Mouse (Mus musculus) layer of hippocampus, adult 11-12 months (tissue): Measurements from ENCODE around the gene 9130023H24Rik.

Experiments
- DNase-seq: peaks from one replicate; pipeline ENCODE4 v3.0.0; 2022; ENCODE audit warnings: low spot score

Gene 9130023H24Rik

GRCm38 (mm10) chr7:128246496-128247391 is 8.9 kb upstream of the 9130023H24Rik start, which contains the start of gene Tgfb1i1:
Gene Tgfb1i1 (plus strand): TSS chr7:128246812.
- DNase-seq, result no peak

- no peak for DNase-seq
Observed at GRCm38 (mm10) chr7:128245547-128245946, 7.7 kb upstream of the 9130023H24Rik start.

GRCm38 (mm10) chr7:128244410-128245025 is 6.7 kb upstream of the 9130023H24Rik start:
- DNase-seq, result no peak

GRCm38 (mm10) chr7:128243921-128244320 is 6.1 kb upstream of the 9130023H24Rik start:
- no peak for DNase-seq

GRCm38 (mm10) chr7:128242331-128242730 is 4.5 kb upstream of the 9130023H24Rik start:
- no peak for DNase-seq

- DNase-seq, result no peak
Observed at GRCm38 (mm10) chr7:128240131-128240784, 2.4 kb upstream of the 9130023H24Rik start.

- no peak for DNase-seq
Observed at GRCm38 (mm10) chr7:128238991-128239390, 1.2 kb upstream of the 9130023H24Rik start.

GRCm38 (mm10) chr7:128237593-128237926 is 271 bp downstream of the 9130023H24Rik start:
- DNase-seq, result no peak

- DNase-seq, result peak; percentile 84
Observed at GRCm38 (mm10) chr7:128236856-128237592, 807 bp downstream of the 9130023H24Rik start, which contains the start of gene Armc5. Gene Armc5 (plus strand): TSS chr7:128237342.

GRCm38 (mm10) chr7:128236426-128236825 is 1.4 kb downstream of the 9130023H24Rik start:
- no peak for DNase-seq

GRCm38 (mm10) chr7:128235481-128235880 is 2.4 kb downstream of the 9130023H24Rik start:
- no peak for DNase-seq

GRCm38 (mm10) chr7:128234796-128235195 is 3.0 kb downstream of the 9130023H24Rik start:
- no peak for DNase-seq

- no peak for DNase-seq
Observed at GRCm38 (mm10) chr7:128231741-128232140, 6.1 kb downstream of the 9130023H24Rik start.

GRCm38 (mm10) chr7:128220936-128221335 is 16.9 kb downstream of the 9130023H24Rik start:
- DNase-seq, result peak; percentile 34

GRCm38 (mm10) chr7:128219952-128220351 is 17.9 kb downstream of the 9130023H24Rik start:
- DNase-seq, result no peak

- no peak for DNase-seq
Observed at GRCm38 (mm10) chr7:128209826-128210225, 28.0 kb downstream of the 9130023H24Rik start.

GRCm38 (mm10) chr7:128208187-128208586 is 29.6 kb downstream of the 9130023H24Rik start:
- peak; percentile 35 for DNase-seq

GRCm38 (mm10) chr7:128206152-128206551 is 31.7 kb downstream of the 9130023H24Rik start, which contains the start of gene Cox6a2:
Gene Cox6a2 (minus strand): TSS chr7:128206387.
- no peak for DNase-seq

- DNase-seq, result no peak
Observed at GRCm38 (mm10) chr7:128205695-128206094, 32.1 kb downstream of the 9130023H24Rik start.

GRCm38 (mm10) chr7:128204179-128204578 is 33.7 kb downstream of the 9130023H24Rik start:
- no peak for DNase-seq

- no peak for DNase-seq
Observed at GRCm38 (mm10) chr7:128203071-128203470, 34.8 kb downstream of the 9130023H24Rik start.

- no peak for DNase-seq
Observed at GRCm38 (mm10) chr7:128201607-128202006, 36.2 kb downstream of the 9130023H24Rik start.
